Mouse (Mus musculus): ENCODE results near the gene Enho. TPM values are rescaled to one million over a fixed set of nuclear protein-coding genes. Genes with fewer than 3 reads are reported as not detected.

The Enho gene
- polyA plus RNA-seq, 2 experiments: 12.5 to 15.6 TPM

DNA sequence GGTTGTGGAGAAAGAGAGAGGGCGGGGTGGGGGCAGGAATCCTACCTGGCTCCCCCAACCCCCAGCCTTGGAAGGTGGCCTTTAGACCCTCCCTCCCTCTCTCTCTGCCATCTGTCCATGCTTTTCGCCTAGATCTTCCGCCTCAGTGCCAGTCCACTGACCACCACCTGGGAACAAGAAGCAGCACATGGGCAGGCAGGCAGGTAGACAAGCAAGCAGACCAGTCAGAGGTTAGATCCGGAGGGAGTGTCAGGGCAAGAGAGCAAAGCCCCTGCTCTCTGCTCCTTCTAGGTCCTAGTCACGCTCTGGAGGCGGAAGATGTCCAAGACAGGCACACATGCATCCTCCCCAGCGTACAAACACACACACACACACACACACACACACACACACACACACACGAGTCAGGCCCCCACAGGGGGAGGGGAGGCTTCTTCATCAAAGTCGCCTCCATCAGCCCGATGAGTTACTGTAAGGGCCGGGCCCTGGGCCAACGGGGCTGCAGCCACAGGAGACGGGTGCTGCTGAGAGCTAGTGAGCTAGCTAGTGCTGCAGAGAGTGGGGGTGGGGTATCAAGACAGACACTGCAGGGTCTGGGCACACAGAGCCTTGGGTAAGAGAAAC, 37.0 kb upstream of the Enho start:
- H3K27me3 ChIP-seq (ENCODE audit: control insufficient read depth, insufficient read depth, low read length): peaks cover 45% of the 10 kb centered on the region
- no peaks in the 10 kb centered on the region for H3K9me3 ChIP-seq (ENCODE audit: control insufficient read depth, low read length)
- no peak for TF ChIP-seq POLR2A (IDR thresholded peaks at IDR 0.05; ENCODE audit: borderline replicate concordance, extremely low read depth, insufficient read depth, insufficient read length)
- no peak overlapping the region for H3K9ac ChIP-seq (ENCODE audit: low read depth, low read length, severe bottlenecking)
- ATAC-seq (ENCODE audit: low FRiP score, low read depth) (no peak), DNase-seq (ENCODE audit: low spot score) (no peak)
- H3K4me3 ChIP-seq (replicated peaks; ENCODE audit: low read length): no peak overlapping the region
- H3K27ac ChIP-seq (replicated peaks; ENCODE audit: low read depth, low read length): no peak overlapping the region
- no peak overlapping the region for H3K4me2 ChIP-seq (replicated peaks; ENCODE audit: low read depth, low read length, severe bottlenecking)
- H3K4me1 ChIP-seq (ENCODE audit: control insufficient read depth, insufficient read depth, low read length): peaks cover 16% of the 10 kb centered on the region
- WGBS: 41% methylated on average over 12 of the region's 13 CpGs
- H3K36me3 ChIP-seq (ENCODE audit: control insufficient read depth, insufficient read depth, low read length): no peaks in the 10 kb centered on the region

GRCm38 (mm10) chr4:41676248-41677005, 36.3 kb upstream of the Enho start:
- Histone ChIP-seq H3K4me1 (ENCODE audit: control insufficient read depth, insufficient read depth, low read length) (peaks cover 22% of the 10 kb centered on the region), H3K4me3 (replicated peaks; ENCODE audit: low read length) (no peak overlapping the region), H3K27ac (replicated peaks; ENCODE audit: low read depth, low read length) (no peak overlapping the region), H3K9me3 (ENCODE audit: control insufficient read depth, low read length) (no peaks in the 10 kb centered on the region), H3K4me2 (replicated peaks; ENCODE audit: low read depth, low read length, severe bottlenecking) (no peak overlapping the region), H3K9ac (ENCODE audit: low read depth, low read length, severe bottlenecking) (no peak overlapping the region), H3K27me3 (ENCODE audit: control insufficient read depth, insufficient read depth, low read length) (peaks cover 44% of the 10 kb centered on the region), H3K36me3 (ENCODE audit: control insufficient read depth, insufficient read depth, low read length) (no peaks in the 10 kb centered on the region)
- no peak for ATAC-seq (ENCODE audit: low FRiP score, low read depth)
- no peak for DNase-seq (ENCODE audit: low spot score)
- no peak for TF ChIP-seq POLR2A (IDR thresholded peaks at IDR 0.05; ENCODE audit: borderline replicate concordance, extremely low read depth, insufficient read depth, insufficient read length)
- WGBS: 50% methylated on average over 17 of the region's 17 CpGs

- Histone ChIP-seq H3K27ac (replicated peaks; ENCODE audit: low read depth, low read length) (no peak overlapping the region), H3K4me3 (replicated peaks; ENCODE audit: low read length) (no peak overlapping the region), H3K27me3 (ENCODE audit: control insufficient read depth, insufficient read depth, low read length) (peaks cover 47% of the 10 kb centered on the region), H3K4me2 (replicated peaks; ENCODE audit: low read depth, low read length, severe bottlenecking) (no peak overlapping the region), H3K36me3 (ENCODE audit: control insufficient read depth, insufficient read depth, low read length) (no peaks in the 10 kb centered on the region), H3K9ac (ENCODE audit: low read depth, low read length, severe bottlenecking) (no peak overlapping the region), H3K9me3 (ENCODE audit: control insufficient read depth, low read length) (no peaks in the 10 kb centered on the region), H3K4me1 (ENCODE audit: control insufficient read depth, insufficient read depth, low read length) (peaks cover 18% of the 10 kb centered on the region)
- no peak for DNase-seq (ENCODE audit: low spot score)
- no peak for ATAC-seq (ENCODE audit: low FRiP score, low read depth)
- no peak for TF ChIP-seq POLR2A (IDR thresholded peaks at IDR 0.05; ENCODE audit: borderline replicate concordance, extremely low read depth, insufficient read depth, insufficient read length)
- 65% methylated on average over 19 of the region's 19 CpGs for WGBS
These were observed 33.1 kb upstream of the Enho start for GRCm38 (mm10) chr4:41673186-41673585.

DNA sequence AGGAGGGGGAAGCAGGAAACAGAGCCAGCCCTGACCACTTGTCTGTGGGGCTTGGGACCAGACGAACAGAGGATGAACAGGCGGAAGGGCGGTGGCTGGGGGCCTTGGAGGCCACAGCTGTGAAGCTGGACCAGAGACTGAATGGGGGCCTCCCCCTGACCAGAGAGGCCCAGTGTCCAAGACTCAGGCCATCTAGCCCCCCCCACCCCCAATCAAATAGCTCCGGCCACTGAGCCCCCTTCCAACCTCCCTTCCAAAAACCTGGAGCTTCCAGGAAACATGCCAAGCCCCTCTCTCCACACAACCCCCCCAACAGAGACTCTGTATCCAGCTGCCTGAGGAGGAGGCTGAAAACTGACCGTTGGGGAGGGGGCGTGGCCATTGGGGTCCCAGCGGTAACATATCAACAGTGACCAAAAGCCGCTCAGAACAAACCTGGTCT, 32.4 kb upstream of the Enho start:
- H3K36me3 ChIP-seq (ENCODE audit: control insufficient read depth, insufficient read depth, low read length): no peaks in the 10 kb centered on the region
- DNase-seq (ENCODE audit: low spot score): no peak
- TF ChIP-seq POLR2A (IDR thresholded peaks at IDR 0.05; ENCODE audit: borderline replicate concordance, extremely low read depth, insufficient read depth, insufficient read length): no peak
- no peak overlapping the region for H3K27ac ChIP-seq (replicated peaks; ENCODE audit: low read depth, low read length)
- no peaks in the 10 kb centered on the region for H3K9me3 ChIP-seq (ENCODE audit: control insufficient read depth, low read length)
- H3K4me3 ChIP-seq (replicated peaks; ENCODE audit: low read length): no peak overlapping the region
- WGBS: 24% methylated on average over 8 of the region's 8 CpGs
- peaks cover 53% of the 10 kb centered on the region for H3K27me3 ChIP-seq (ENCODE audit: control insufficient read depth, insufficient read depth, low read length)
- no peak overlapping the region for H3K4me2 ChIP-seq (replicated peaks; ENCODE audit: low read depth, low read length, severe bottlenecking)
- peak; percentile 32 for ATAC-seq (ENCODE audit: low FRiP score, low read depth)
- H3K9ac ChIP-seq (ENCODE audit: low read depth, low read length, severe bottlenecking): no peak overlapping the region
- peaks cover 18% of the 10 kb centered on the region for H3K4me1 ChIP-seq (ENCODE audit: control insufficient read depth, insufficient read depth, low read length)

DNA sequence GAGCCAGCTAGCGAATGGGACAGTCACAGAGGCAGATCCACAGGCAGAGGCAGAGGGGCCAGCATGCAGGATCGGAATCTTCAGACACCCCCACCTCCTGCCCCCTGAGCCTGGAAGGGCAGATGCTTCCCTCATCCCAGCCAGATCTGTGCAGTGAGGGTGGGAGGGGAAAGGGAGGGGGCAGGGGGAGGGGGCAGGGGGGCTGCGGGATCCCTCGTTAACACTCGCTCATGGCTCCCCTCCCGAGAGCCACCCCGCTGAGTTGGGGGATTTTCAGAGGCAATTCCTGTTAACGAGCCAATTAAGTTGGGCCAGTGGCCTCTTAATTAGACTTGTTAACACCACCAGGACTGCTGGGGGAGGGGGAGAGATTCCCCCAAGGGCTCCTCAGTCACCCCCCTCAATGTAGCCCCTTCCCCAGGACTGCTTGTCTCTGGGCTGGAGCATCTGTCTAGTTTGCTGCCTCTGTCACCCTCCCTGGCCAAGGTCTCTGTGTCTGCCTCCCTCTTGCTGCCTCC, 31.9 kb upstream of the Enho start:
- DNase-seq (ENCODE audit: low spot score): no peak

More for the DNA sequence above, 31.9 kb upstream of the Enho start:
- H3K27ac ChIP-seq (replicated peaks; ENCODE audit: low read depth, low read length): no peak overlapping the region
- no peak overlapping the region for H3K9ac ChIP-seq (ENCODE audit: low read depth, low read length, severe bottlenecking)
- no peak for TF ChIP-seq POLR2A (IDR thresholded peaks at IDR 0.05; ENCODE audit: borderline replicate concordance, extremely low read depth, insufficient read depth, insufficient read length)
- no peaks in the 10 kb centered on the region for H3K9me3 ChIP-seq (ENCODE audit: control insufficient read depth, low read length)
- H3K4me2 ChIP-seq (replicated peaks; ENCODE audit: low read depth, low read length, severe bottlenecking): no peak overlapping the region
- H3K4me3 ChIP-seq (replicated peaks; ENCODE audit: low read length): no peak overlapping the region
- 8% methylated on average over 8 of the region's 8 CpGs for WGBS
- H3K27me3 ChIP-seq (ENCODE audit: control insufficient read depth, insufficient read depth, low read length): peaks cover 57% of the 10 kb centered on the region
- no peaks in the 10 kb centered on the region for H3K36me3 ChIP-seq (ENCODE audit: control insufficient read depth, insufficient read depth, low read length)
- ATAC-seq (ENCODE audit: low FRiP score, low read depth): peak; percentile 59
- peaks cover 14% of the 10 kb centered on the region for H3K4me1 ChIP-seq (ENCODE audit: control insufficient read depth, insufficient read depth, low read length)

Data from limb, embryonic 14.5 days (tissue).